Mouse (Mus musculus): ENCODE data around the gene Setdb1.

DNA sequence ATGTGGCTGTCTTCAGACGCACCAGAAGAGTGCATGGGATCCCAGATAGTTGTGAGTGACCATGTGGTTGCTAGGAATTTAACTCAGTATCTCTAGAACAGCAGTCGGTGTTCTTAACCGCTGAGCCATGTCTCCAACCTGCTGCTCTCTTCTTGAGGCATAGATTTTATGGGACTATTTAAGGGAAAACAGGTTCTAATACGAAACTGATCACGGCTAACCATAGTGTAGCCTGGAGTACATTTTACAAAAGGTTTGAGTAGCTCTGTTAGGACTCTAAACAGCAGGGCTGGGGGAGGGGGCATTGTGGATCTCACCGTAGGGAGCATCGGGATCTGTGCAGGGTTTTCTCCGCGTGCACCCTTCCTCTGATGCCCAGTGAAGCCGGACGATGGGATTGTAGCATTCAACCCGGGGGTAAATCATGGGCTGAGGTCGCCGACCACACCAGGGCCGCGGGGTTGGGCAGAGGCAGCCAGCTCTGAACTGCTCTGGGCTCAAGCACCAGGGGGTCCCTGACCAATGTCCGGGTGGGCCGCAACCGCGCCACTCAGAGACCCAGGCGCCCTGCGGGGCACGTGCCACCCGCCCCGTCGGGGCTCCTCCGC lies 42.4 kb downstream of the Setdb1 start, which contains the start of gene Cers2:
- TF ChIP-seq TCF3 (IDR thresholded peaks at IDR 0.05; ENCODE audit: insufficient read length, low read depth) (no peak), POLR2A (IDR thresholded peaks at IDR 0.05; ENCODE audit: insufficient read length, low read depth) (no peak), USF1 (IDR thresholded peaks at IDR 0.05; ENCODE audit: low read depth) (no peak), MYOD1 (IDR thresholded peaks at IDR 0.05; ENCODE audit: control insufficient read depth in 1 of 3, insufficient read length in 2 of 3, low read depth in 2 of 3) (no peak), MYOG (IDR thresholded peaks at IDR 0.05; ENCODE audit: control insufficient read depth in 1 of 3, insufficient read depth in 1 of 3, insufficient read length in 2 of 3, low read depth in 2 of 3) (no peak)

Measured in myocyte (in vitro differentiated cells).